Mouse (Mus musculus): ENCODE measurements at regions not wholly inside any gene's neighbourhood (a gene's known extent, or its start where the extent isn't known, plus 50 kb on each side); places are given as distances from the start of the nearest gene placed in this dataset.

- no peak for DNase-seq (ENCODE audit: low spot score in 2 of 2)
Observed at GRCm38 (mm10) chr8:127885831-127886230, 472.6 kb upstream of the Nrp1 start.

GRCm38 (mm10) chr8:127890729-127891128 lies 467.7 kb upstream of the Nrp1 start:
- no peak for DNase-seq (ENCODE audit: low spot score in 2 of 2)

- DNase-seq (ENCODE audit: low spot score in 2 of 2): no peak
Observed at GRCm38 (mm10) chr8:127894284-127894683, 464.1 kb upstream of the Nrp1 start.

GRCm38 (mm10) chr8:127908436-127908835 lies 450.0 kb upstream of the Nrp1 start:
- no peak for DNase-seq (ENCODE audit: low spot score in 2 of 2)

- no peak for DNase-seq (ENCODE audit: low spot score in 2 of 2)
Observed at GRCm38 (mm10) chr8:127909580-127909979, 448.8 kb upstream of the Nrp1 start.

GRCm38 (mm10) chr8:127914086-127914485 lies 444.3 kb upstream of the Nrp1 start:
- no peak for DNase-seq (ENCODE audit: low spot score in 2 of 2)

GRCm38 (mm10) chr8:127914914-127915313 lies 443.5 kb upstream of the Nrp1 start:
- no peak for DNase-seq (ENCODE audit: low spot score in 2 of 2)

- DNase-seq (ENCODE audit: low spot score in 2 of 2): no peak
Observed at GRCm38 (mm10) chr8:127915591-127916028, 442.8 kb upstream of the Nrp1 start.

- DNase-seq (ENCODE audit: low spot score in 2 of 2): no peak
Observed at GRCm38 (mm10) chr8:127921925-127922324, 436.5 kb upstream of the Nrp1 start.

GRCm38 (mm10) chr8:127923321-127923720 lies 435.1 kb upstream of the Nrp1 start:
- DNase-seq (ENCODE audit: low spot score in 2 of 2): no peak

- no peak for DNase-seq (ENCODE audit: low spot score in 2 of 2)
Observed at GRCm38 (mm10) chr8:127932276-127932675, 426.1 kb upstream of the Nrp1 start.

- DNase-seq (ENCODE audit: low spot score in 2 of 2): peak in 1 of 2 experiments; percentile 46
Observed at GRCm38 (mm10) chr8:127936792-127937435, 421.5 kb upstream of the Nrp1 start.

GRCm38 (mm10) chr8:127939284-127939985 lies 419.0 kb upstream of the Nrp1 start:
- peak; percentile 27 to 40 for DNase-seq (ENCODE audit: low spot score in 2 of 2)

GRCm38 (mm10) chr8:127939986-127940359 lies 418.4 kb upstream of the Nrp1 start:
- no peak for DNase-seq (ENCODE audit: low spot score in 2 of 2)

- DNase-seq (ENCODE audit: low spot score in 2 of 2): no peak
Observed at GRCm38 (mm10) chr8:127942319-127942718, 416.1 kb upstream of the Nrp1 start.

GRCm38 (mm10) chr8:127944955-127945498 lies 413.4 kb upstream of the Nrp1 start:
- DNase-seq (ENCODE audit: low spot score in 2 of 2): no peak

- no peak for DNase-seq (ENCODE audit: low spot score in 2 of 2)
Observed at GRCm38 (mm10) chr8:127957571-127957970, 400.8 kb upstream of the Nrp1 start.

- DNase-seq (ENCODE audit: low spot score in 2 of 2): no peak
Observed at GRCm38 (mm10) chr8:127958351-127959044, 399.9 kb upstream of the Nrp1 start.

GRCm38 (mm10) chr8:127962862-127963261 lies 395.5 kb upstream of the Nrp1 start:
- no peak for DNase-seq (ENCODE audit: low spot score in 2 of 2)

GRCm38 (mm10) chr8:127963625-127964024 lies 394.8 kb upstream of the Nrp1 start:
- no peak for DNase-seq (ENCODE audit: low spot score in 2 of 2)

- DNase-seq (ENCODE audit: low spot score in 2 of 2): no peak
Observed at GRCm38 (mm10) chr8:127964801-127965200, 393.6 kb upstream of the Nrp1 start.

- no peak for DNase-seq (ENCODE audit: low spot score in 2 of 2)
Observed at GRCm38 (mm10) chr8:127965341-127965740, 393.1 kb upstream of the Nrp1 start.
